Mouse (Mus musculus) olfactory bulb, adult 2 months (tissue): ENCODE measurements at regions not wholly inside any gene's neighbourhood (a gene's known extent, or its start where the extent isn't known, plus 50 kb on each side); places are given as distances from the start of the nearest gene placed in this dataset.

Experiments used
- CTCF ChIP-seq: fragments of 200-500 bp; IDR thresholded peaks from 2 replicates; pipeline ENCODE4 v1.5.1; 2012; ENCODE audit warnings: low read depth, mild to moderate bottlenecking, low read length, moderate library complexity; ENCODE audit not compliant: insufficient read depth
- POLR2A ChIP-seq: fragments of 200-500 bp; IDR thresholded peaks from 2 replicates; pipeline ENCODE4 v1.6.1; 2012; ENCODE audit warnings: mild to moderate bottlenecking, low read depth, low read length, moderate library complexity; ENCODE audit not compliant: insufficient read depth

GRCm38 (mm10) chr8:90635766-90636492 is 181.3 kb downstream of the Gm19935 start:
- TF ChIP-seq POLR2A (no peak), CTCF (no peak)
